Mouse (Mus musculus): ENCODE measurements at regions not wholly inside any gene's neighbourhood (a gene's known extent, or its start where the extent isn't known, plus 50 kb on each side); places are given as distances from the start of the nearest gene placed in this dataset.

DNA sequence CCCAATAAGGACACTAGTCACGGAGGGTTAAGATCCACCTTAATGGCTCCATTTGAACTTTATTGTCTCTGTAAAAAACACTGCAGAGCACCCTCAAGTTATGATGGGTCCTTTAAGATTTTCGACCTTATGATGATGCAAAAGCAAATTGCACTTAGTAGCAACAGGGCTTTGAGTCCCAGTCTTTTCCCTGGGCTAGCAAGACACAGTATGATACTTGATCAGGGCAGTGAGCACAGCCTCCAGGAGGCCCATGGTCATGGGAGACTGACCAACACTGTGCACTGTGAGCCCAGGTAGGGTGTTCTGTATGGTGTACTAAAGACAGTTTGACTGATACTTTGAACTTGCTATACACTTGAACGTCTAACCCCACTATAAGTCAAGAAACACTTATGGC is 73.4 kb upstream of the Lnx1 start:
- no peak for TF ChIP-seq ZNF384 (IDR thresholded peaks at IDR 0.05; ENCODE audit: low read depth, low read length)
- no peak for TF ChIP-seq HCFC1 (IDR thresholded peaks at IDR 0.05; ENCODE audit: borderline replicate concordance, insufficient read depth, low read length)
- no peak for TF ChIP-seq CHD2 (IDR thresholded peaks at IDR 0.05; ENCODE audit: low read depth, low read length)
